15 mouse cellular contexts compared by ENCODE assay signal in the genomic region with DNA sequence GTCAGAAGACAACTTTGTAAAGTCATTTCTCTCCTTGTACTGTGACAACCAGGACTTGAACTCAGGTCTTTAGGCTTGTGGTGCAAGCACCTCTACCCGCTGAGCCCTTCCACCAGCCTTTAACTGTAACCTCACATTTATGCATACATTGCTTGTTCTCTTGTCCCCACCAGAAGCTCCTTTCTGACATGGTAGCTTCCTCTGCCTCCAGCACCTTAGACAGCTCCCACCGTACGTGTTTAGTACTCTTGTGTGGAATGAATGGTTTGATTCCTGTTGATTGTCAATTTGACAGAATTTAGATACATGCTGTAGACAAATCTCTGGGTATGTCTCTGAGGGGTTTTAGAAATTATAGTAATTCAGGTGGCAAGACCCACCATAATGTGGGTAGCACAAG. TPM values are rescaled to one million over a fixed set of nuclear protein-coding genes. Genes with fewer than 3 reads are reported as not detected.
DNase-seq lines count a peak whose midpoint lies in the region; ATAC-seq lines count a peak whose summit lies in the region.
"Had no signal": no experiment of that assay in that cellular context is flagged by ENCODE, and none has a peak within 500 bp of the region (broad histone marks: within the 10 kb centered on the region; RNA-seq: fewer than 3 reads in every experiment).

No protein-coding gene starts in this region.

- H3K4me1 ChIP-seq in neural tube, embryonic 11.5 days (ENCODE audit: control insufficient read depth, insufficient read depth, low read length), result no peaks in the 10 kb centered on the region; the same call in 1 of the 2 replicates
- H3K4me1 ChIP-seq in neural tube, embryonic 15.5 days, result no peaks in the 10 kb centered on the region
- H3K4me1 ChIP-seq: hindbrain, embryonic 13.5 days; liver, embryonic 12.5 days had no signal

- H3K27ac ChIP-seq in neural tube, embryonic 11.5 days (ENCODE audit: low read depth, low read length), result no peak overlapping the region
- no peak overlapping the region for H3K27ac ChIP-seq in neural tube, embryonic 15.5 days (replicated peaks)
- H3K27ac ChIP-seq: hindbrain, embryonic 13.5 days; liver, embryonic 12.5 days had no signal

- 47% methylated on average over 3 of the region's 3 CpGs for WGBS in neural tube, embryonic 11.5 days
- WGBS in neural tube, embryonic 15.5 days, result 67% methylated on average over 3 of the region's 3 CpGs

- H3K4me3 ChIP-seq in neural tube, embryonic 11.5 days (ENCODE audit: low read depth, low read length), result no peak overlapping the region
- H3K4me3 ChIP-seq in neural tube, embryonic 15.5 days (replicated peaks), result no peak overlapping the region
- H3K4me3 ChIP-seq: erythroblast, embryonic 14.5 days; hindbrain, embryonic 13.5 days; liver, embryonic 12.5 days had no signal

- no peaks in the 10 kb centered on the region for H3K27me3 ChIP-seq in neural tube, embryonic 11.5 days (ENCODE audit: control insufficient read depth, insufficient read depth, low read length)
- H3K27me3 ChIP-seq in neural tube, embryonic 15.5 days (replicated peaks), result no peaks in the 10 kb centered on the region
- H3K27me3 ChIP-seq: hindbrain, embryonic 13.5 days; liver, embryonic 12.5 days had no signal

- no peak overlapping the region for H3K4me2 ChIP-seq in neural tube, embryonic 11.5 days (ENCODE audit: low read depth)
- H3K4me2 ChIP-seq in neural tube, embryonic 15.5 days, result no peak overlapping the region
- H3K4me2 ChIP-seq: heart, embryonic 11.5 days; hindbrain, embryonic 13.5 days; liver, embryonic 12.5 days had no signal

- ATAC-seq in neural tube, embryonic 11.5 days (ENCODE audit: insufficient read depth, low FRiP score, low TSS enrichment), result no peak
- ATAC-seq in neural tube, embryonic 15.5 days (ENCODE audit: low FRiP score), result no peak
- ATAC-seq: liver, embryonic 12.5 days had no signal

- H3K36me3 ChIP-seq in neural tube, embryonic 11.5 days (ENCODE audit: control insufficient read depth, insufficient read depth, low read length), result no peaks in the 10 kb centered on the region
- H3K36me3 ChIP-seq in neural tube, embryonic 15.5 days, result no peaks in the 10 kb centered on the region
- H3K36me3 ChIP-seq: hindbrain, embryonic 13.5 days; liver, embryonic 12.5 days had no signal

- no peak overlapping the region for H3K9ac ChIP-seq in neural tube, embryonic 11.5 days (ENCODE audit: low read length)
- no peak overlapping the region for H3K9ac ChIP-seq in neural tube, embryonic 15.5 days (replicated peaks)
- H3K9ac ChIP-seq: hindbrain, embryonic 13.5 days; liver, embryonic 12.5 days had no signal

- no peaks in the 10 kb centered on the region for H3K9me3 ChIP-seq in neural tube, embryonic 11.5 days (ENCODE audit: control insufficient read depth, low read length)
- no peaks in the 10 kb centered on the region for H3K9me3 ChIP-seq in neural tube, embryonic 15.5 days (replicated peaks)
- H3K9me3 ChIP-seq: hindbrain, embryonic 13.5 days had no signal

- DNase-seq in heart, postnatal 4 days, result peak; percentile 40
- no peak for DNase-seq in heart, adult 9 months (ENCODE audit: low spot score in 2 of 2)
- peak; percentile 31 for DNase-seq in neural tube, embryonic 11.5 days (ENCODE audit: low spot score)
- DNase-seq in embryo, embryonic 11.5 days (ENCODE audit: low read depth, low spot score), result peak; percentile 16
- peak; percentile 18 for DNase-seq in retina, embryonic 14.5 days (ENCODE audit: low spot score)
- DNase-seq in urinary bladder, adult 18-20 months (ENCODE audit: low spot score in 2 of 2), result no peak
- DNase-seq in thymus, postnatal 4 days, result no peak
- DNase-seq: cerebellum, postnatal 10 days had no signal

RNA-seq across cellular contexts. Expression of a gene that starts 5.5 kb away (rescaled TPM):
- not detected for total RNA-seq in heart, postnatal 4 days (2021)
- 0.41 and 0.74 TPM in 2 replicates for polyA plus RNA-seq in neural tube, embryonic 11.5 days (2014; fragmentation: Nextera tagmentation; extraction: Ambion mirVana)
- 42.5 and 51.0 TPM in 2 replicates for polyA plus RNA-seq in neural tube, embryonic 15.5 days (2015; fragmentation: Nextera tagmentation; extraction: Ambion mirVana)
- total RNA-seq: megakaryocyte progenitor cell, adult 5-6 weeks had no signal
- polyA plus RNA-seq: liver, embryonic 12.5 days had no signal

RNA-seq across cellular contexts. Expression of a gene that starts 20.7 kb away (rescaled TPM):
- not detected for total RNA-seq in heart, postnatal 4 days (2021)
- not detected in 2 replicates for polyA plus RNA-seq in neural tube, embryonic 11.5 days (2014; fragmentation: Nextera tagmentation; extraction: Ambion mirVana)
- 0.26 and 0.45 TPM in 2 replicates for polyA plus RNA-seq in neural tube, embryonic 15.5 days (2015; fragmentation: Nextera tagmentation; extraction: Ambion mirVana)
- total RNA-seq: megakaryocyte progenitor cell, adult 5-6 weeks had no signal
- polyA plus RNA-seq: erythroblast, embryonic 14.5 days; heart, embryonic 11.5 days; hindbrain, embryonic 13.5 days; liver, embryonic 12.5 days; urinary bladder, adult 2 months had no signal

Comparison
In these comparisons a context has a peak if more than half of its experiments do, and no peak if none do; other contexts are left out.
1. DNase-seq: peak in heart, postnatal 4 days (single experiment), neural tube, embryonic 11.5 days (single experiment), embryo, embryonic 11.5 days (single experiment) and retina, embryonic 14.5 days (single experiment); none in heart, adult 9 months (0 of 2), urinary bladder, adult 18-20 months (0 of 2) and thymus, postnatal 4 days (single experiment).
2. RNA of a gene that starts 5.5 kb away (polyA plus RNA-seq): 42.5 to 51.0 TPM in neural tube, embryonic 15.5 days; 0.41 to 0.74 TPM in neural tube, embryonic 11.5 days; every median in the first group is over 10 times any median in the second.